Mouse (Mus musculus) cerebellum, adult 11 months (tissue): Measurements from ENCODE around the gene Chac1.

Experiments used
- DNase-seq: peaks from one replicate; pipeline ENCODE4 v3.0.0; 2022

Chac1 gene

GRCm38 (mm10) chr2:119350555-119351486 is at the start of gene Chac1:
Chac1 (plus strand) TSS chr2:119351229.
- DNase-seq: peak; percentile 93

GRCm38 (mm10) chr2:119302876-119303275 is 48.2 kb upstream of the Chac1 start:
- no peak for DNase-seq

- no peak for DNase-seq
Measured at GRCm38 (mm10) chr2:119304391-119304790, 46.6 kb upstream of the Chac1 start.

GRCm38 (mm10) chr2:119304798-119305208 is 46.2 kb upstream of the Chac1 start:
- no peak for DNase-seq

- no peak for DNase-seq
Measured at GRCm38 (mm10) chr2:119311544-119311943, 39.5 kb upstream of the Chac1 start.

- DNase-seq: no peak
Measured at GRCm38 (mm10) chr2:119312380-119312958, 38.6 kb upstream of the Chac1 start.

DNA sequence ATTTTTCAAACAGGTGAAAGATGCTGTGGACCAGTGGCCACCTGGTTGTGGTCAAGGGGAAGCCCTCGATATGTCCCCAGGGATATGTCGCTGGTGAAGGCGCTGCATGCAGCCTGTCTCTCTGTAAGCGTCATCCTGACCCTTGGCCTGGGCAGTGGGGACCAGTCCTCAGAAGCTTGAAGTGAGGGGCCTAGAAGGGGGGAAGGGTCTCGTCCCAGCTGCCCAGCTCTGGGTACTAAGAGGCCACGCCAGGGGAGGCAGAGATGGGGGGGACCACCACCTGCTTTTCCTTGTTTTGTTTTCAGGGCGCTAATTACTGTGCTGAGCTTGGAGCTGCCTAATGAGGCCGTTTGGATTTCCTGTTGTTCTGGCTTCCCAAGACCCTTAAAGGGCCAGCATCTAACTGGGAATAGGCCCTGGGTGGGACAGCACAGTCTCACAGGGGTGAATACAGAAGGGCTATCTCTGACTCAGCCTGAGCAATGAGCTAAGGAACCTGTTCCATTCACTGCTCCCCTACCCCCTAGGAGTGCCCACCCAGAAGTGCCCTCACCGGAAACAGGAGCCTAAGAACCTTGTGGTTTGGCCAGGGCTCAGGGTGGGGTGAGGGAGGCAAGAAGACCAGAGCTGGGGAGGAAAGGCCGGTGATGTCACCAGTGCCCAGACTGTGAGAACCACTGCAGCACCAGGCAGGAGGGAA is 37.1 kb upstream of the Chac1 start:
- DNase-seq: no peak

DNA sequence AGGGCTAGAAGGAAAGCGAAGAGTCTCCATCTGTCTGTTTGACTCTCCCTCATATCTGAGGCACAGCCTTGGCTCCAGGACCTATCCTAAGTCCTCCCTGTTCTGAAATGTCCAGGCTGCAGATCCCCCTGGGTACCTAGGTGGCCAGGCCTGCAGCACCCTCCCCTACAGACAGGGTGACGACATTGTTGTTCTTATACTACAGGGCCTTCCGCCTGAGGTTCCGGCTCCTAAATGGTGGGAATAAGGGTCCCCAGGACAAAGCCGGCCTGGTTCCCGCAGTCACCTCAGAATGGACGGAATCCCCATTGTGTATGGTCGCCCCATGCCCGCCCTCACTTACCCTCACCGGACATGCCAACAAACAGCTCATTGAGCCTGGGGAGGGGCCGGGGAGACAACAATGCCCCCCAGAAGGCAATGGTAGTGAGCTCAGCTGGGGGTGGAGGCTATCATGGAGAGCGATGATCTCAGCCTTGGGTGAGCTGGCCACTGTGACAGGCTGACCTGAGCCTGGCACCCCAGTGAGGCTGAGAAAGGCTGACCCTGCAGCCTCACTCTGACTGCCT is 36.2 kb upstream of the Chac1 start:
- DNase-seq: no peak

DNA sequence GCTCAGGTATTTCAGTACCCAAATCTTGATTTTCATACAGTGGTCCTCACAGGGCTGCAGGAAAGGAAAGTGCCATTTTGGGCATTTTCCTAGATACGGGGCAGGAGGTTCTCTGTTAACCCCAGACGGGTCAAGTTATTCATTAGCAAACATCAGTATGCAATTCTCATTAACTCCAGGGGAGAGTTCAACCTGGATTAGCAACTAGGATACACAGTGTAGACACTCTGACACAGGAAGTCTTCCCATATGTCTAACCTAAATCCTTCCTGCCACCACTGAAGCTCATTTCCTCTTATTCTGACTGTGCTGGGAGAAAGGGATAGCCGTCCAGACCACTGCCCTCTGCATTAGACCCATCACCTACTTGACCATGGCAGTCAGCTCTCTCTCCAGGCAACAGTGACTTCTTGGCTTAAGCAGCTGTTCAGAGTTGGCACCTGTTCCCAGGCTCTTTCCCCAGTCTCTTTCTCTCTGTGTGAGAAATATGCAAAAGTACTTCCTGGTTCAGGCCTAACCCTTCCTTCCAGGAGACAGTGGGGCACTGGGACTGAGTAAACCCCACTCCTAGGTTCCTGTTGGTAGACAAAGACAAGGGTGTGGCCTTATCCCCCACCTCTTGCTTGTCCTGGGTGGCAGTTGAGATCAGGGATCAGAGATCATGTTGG is 32.9 kb upstream of the Chac1 start:
- no peak for DNase-seq

- DNase-seq: no peak
Measured at GRCm38 (mm10) chr2:119320571-119320970, 30.5 kb upstream of the Chac1 start.

DNA sequence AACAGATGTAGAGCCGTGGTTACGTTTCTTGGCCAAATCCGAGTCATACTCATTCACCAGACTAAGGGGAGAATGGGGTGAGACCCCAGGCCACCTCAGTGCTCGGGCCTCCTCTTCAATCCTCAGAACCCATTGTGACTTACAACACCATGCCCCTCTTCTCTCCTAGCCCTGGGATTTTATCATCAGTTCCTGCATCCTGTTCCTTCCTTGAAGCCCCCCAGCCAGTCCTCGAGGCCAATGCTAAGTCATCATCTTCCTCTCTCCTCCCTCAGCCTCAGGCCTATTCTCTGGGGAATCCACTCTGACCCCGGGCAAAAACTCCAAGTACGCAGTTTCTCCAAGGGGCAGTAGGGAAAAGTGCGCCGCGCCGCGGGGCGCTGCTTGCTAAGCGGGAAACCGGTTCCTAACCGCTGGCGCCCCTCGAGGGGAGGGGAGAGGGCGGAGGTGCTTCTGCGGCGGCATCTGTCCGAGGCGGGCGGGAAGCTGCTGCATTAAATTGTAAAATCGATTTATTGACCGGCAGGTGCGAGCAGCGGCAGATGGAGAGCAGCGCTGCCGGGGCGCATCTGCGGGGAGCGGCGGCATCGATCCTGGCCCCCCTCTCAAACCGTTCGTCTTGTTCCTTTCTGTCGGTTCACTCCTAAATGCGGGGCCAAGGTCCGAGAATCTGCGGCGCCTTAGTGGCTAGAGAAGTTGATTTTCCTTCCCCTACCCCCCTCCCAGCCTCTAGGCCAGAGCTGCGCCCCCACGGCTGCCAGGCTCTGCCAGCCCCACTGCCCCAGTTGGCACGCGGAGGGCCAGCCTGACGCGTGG is 29.1 kb upstream of the Chac1 start:
- no peak for DNase-seq

DNA sequence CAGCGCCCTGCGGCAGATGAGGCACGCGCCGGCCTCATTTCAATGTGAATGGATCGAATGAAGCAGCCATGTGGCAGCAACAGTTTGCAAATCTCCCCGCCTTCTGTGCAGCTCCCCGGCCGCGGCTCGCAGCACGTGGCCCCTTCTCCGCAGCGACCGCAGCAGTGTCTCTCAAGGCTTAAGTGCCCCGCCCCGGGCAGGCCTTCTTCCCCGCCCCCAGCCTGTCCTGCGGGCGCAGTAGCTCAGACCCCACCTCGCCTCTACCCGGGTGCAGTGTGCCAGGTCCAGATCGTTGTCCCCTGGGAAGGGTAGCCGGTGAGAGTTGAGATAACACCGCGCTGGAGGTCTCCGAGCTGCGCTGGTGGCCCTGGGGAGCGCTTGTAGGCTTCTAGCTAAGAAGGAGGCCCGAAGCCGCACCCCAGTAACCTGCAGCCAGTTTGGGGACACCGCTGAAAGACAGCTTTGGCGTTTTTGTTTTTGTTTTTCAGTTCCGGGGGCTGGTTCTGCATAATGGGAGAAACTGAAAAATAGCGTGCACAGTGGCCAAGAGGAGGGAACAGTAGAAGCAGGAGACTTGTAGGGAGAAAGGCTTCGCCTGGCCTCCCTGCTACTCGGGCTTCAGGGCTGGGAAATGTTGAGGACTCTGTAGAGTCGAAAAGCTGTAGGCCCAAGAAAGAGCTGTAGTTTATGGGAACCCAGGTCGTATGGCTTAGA is 28.3 kb upstream of the Chac1 start:
- DNase-seq: no peak

DNA sequence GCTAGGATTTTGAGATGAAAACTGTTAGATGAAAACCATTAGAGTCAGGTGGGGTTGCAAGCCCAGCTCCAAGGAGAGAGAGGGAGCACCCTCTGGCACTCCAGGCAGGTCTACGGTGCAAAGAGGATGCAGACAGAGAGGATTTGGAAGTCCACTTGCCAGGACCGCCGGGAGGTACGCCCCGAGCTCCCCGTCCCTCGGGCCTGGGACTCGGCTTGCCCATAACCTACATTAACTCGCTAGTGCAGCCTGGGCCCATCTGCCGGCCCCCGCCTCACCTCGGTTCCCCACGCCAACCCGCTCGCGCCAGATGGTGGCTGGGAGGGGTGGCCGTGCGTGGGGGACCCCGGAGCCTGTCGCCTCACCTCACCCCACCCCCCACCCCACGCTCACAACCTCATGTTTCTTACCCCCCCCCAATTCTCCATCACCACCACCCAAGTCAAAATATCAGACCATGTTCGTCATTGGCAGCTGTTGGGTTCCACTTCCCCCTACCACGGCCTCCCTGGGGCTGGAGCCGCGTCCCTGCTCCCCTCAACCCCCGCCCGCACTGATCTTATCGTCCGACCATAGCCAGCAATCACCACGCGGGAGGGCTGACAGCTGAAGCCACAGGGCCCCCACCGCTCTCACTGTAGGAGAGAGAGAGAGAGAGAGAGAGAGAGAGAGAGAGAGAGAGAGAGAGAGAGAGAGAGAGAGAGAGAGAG is 27.0 kb upstream of the Chac1 start:
- no peak for DNase-seq

DNA sequence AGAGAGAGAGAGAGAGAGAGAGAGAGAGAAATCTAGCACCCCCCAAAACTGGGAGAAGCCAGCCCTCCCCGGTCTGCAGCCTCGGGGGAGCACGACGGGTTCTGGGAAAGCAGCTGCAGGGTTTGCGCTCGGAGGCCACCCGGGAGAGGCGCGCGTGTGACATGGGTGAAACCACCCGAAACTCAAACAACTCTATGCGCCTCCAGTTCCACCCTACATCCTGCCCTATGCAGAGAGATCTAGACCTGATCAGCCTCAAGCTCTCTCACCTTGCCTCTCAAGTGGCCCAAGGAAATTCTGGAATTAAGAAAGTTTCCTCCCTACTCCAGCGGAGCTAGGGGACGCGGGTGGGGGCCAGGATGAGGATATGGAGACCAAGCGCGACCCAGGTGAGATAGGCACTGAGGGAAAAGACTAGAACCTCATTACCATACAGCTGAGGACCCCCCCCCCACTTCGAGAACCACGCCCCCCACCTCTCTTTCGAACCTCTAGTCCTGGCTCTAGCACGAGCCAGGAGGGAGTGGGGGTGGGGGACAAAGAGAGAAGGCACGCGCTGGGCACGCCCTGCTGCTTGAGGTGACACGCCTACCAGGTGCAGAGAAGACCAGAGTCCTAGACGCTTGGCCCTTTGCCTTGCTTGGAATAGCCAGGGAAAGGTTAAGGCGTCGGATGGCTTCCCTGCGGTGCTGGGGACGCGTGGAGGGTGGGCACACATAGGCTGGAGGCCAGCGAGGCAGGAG is 26.3 kb upstream of the Chac1 start:
- DNase-seq: no peak

DNA sequence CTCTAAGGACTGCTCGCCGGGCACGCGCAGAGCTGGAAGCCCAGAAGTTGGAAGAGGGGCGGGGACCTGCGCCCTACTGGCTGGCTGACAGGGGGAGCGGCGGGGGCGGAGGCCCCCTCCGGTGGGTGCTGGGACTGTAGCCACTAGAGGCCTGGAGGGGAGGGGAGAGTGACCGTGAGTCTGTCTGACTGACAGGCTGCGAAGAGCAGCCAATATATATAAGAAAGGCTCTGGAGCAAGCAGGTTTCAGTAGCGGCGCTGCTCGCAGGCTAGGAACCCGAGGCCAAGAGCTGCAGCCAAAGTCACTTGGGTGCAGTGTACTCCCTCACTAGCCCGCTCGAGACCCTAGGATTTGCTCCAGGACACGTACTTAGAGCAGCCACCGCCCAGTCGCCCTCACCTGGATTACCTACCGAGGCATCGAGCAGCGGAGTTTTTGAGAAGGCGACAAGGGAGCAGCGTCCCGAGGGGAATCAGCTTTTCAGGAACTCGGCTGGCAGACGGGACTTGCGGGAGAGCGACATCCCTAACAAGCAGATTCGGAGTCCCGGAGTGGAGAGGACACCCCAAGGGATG is 25.4 kb upstream of the Chac1 start, which contains the start of gene Dll4:
TSS of gene Dll4 (plus strand) at position 217 of the 576 bp plus-strand sequence.
- no peak for DNase-seq

DNA sequence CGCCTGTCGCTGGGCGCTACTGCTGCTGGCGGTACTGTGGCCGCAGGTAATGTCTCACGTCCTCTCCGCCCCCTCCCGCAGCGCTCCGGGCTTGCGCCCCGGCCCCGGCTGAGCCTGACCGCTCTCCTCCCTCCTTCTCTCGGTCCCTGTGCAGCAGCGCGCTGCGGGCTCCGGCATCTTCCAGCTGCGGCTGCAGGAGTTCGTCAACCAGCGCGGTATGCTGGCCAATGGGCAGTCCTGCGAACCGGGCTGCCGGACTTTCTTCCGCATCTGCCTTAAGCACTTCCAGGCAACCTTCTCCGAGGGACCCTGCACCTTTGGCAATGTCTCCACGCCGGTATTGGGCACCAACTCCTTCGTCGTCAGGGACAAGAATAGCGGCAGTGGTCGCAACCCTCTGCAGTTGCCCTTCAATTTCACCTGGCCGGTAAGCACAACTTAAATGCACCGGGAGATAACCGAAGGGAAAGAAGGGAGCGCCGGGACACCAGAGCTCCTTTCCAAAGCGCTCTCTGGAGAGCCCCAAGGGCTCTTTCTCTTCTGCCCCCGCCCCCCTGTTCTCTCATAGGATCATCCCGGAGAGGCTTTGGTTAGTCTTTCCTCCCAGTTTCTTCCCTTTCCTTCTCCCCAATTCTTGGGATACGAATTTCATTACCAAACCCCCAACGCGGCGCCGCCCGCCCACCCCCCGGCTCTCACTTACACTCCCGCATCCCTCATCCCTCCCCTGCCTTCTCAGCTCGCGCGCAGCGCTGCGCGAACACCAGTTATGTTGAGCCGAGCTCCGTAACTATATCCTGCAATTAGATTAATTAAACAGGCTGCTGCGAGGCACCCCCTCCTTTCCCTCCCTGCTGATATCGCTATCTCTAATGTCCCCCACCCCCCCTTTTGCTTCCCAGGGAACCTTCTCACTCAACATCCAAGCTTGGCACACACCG is 24.6 kb upstream of the Chac1 start:
- DNase-seq: peak; percentile 27

DNA sequence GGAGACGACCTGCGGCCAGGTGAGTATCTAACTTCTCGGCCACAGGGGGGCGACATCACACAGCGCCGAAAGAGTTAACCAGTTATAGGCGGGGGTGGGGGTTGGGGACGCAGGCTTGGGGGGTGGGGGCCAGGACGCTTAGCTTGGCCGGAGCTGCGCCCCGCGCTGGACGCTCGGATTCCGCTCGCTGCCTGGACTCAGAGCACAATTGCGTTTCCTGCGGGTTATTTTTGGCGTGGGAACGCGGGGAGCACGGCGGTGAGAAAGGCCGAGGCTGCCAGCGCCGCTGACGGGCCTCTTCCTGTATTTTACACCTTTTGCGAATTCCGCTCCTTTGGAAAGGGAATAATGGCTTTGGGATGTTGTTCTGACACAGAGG is 23.9 kb upstream of the Chac1 start:
- DNase-seq: peak; percentile 57

DNA sequence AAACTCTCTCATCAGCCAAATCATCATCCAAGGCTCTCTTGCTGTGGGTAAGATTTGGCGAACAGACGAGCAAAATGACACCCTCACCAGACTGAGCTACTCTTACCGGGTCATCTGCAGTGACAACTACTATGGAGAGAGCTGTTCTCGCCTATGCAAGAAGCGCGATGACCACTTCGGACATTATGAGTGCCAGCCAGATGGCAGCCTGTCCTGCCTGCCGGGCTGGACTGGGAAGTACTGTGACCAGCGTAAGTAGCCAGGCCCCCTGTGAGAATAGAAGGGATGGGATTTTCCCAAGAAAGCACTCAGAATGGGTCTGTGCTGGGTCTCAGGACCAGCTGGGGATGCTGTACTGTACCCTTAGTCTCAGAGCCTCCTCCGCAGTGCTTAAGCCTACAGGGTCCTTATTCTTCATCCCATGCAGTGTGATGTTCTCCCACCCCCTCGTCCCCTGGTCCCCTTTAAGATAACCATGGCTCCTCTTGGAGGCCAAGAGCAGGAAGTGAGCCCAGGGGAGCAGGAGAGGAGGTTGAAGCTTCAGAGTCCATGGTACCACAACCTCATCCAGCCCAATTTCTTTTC is 23.0 kb upstream of the Chac1 start:
- DNase-seq: no peak
